Mouse (Mus musculus): Measurements from ENCODE around the gene Bclaf3.
"Not testable (repeated sequence)": the region's sequence is repeated elsewhere in the genome, so short reads cannot be mapped to it uniquely, and the experiment has no call there.

Bclaf3 gene

GRCm38 (mm10) chrX:159526388-159526787 is at the start of gene Bclaf3:
Gene Bclaf3 (plus strand): TSS chrX:159526688.
- no peak for DNase-seq (ENCODE audit: low spot score in 2 of 2)

- peak in 1 of 2 experiments; percentile 8 for DNase-seq (ENCODE audit: low spot score in 2 of 2)
These were observed 48.1 kb upstream of the Bclaf3 start for GRCm38 (mm10) chrX:159478243-159478940.

DNA sequence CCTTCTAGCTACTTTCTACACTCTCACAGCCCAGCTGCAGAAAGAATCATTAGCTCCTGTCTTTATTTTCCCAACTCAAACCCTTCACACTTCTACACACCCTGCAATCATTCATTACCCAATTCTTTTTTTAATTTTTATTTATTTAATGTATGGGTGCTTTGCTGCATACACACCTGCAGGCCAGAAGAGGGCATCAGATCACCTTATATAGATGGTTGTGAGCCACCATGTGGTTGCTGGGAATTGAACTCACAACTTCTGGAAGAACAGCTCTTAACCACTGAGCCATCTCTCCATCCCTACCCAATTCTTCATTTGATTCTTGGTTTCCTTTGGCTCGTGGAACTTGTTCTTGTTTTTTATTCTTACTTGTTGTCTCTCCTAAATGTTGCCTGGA is 42.2 kb upstream of the Bclaf3 start:
- no peak for DNase-seq (ENCODE audit: low spot score in 2 of 2)

- DNase-seq (ENCODE audit: low spot score in 2 of 2) = no peak
These were observed 23.3 kb upstream of the Bclaf3 start for GRCm38 (mm10) chrX:159503181-159503580.

DNA sequence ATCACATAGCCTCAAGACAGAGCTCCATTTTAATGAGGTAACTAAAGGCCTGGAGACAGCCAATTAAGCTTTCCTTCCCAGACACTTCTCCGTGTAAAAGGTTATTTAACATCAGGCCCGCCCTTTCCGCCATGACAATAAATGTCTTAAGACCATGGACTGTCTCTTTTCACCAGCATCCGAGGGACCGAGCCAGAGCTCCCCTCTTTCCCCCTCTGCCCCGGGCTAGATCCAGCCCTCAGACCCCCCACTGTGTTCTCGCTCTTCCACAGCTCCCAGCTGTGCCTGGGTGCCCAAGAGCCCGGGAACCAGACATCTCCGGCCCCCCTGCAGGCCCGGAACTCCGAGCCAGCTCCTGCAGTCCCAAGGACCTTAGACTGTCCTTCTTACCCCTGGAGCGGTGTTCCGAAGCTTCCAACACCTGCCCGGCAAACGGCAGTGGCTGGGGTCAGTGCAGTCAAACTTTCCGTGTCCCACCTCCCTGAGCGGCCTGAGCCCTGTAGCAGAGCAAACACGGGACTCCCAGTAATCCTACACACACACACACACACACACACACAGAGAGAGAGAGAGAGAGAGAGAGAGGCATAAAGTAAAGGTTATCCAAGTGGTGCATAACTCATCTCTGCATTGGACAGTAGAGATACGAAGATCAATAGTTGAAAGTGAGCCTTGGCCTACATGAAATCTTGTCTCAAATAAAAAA is 18.0 kb upstream of the Bclaf3 start:
- DNase-seq (ENCODE audit: low spot score in 2 of 2) = no peak

GRCm38 (mm10) chrX:159509042-159509441 is 17.4 kb upstream of the Bclaf3 start:
- no peak for DNase-seq (ENCODE audit: low spot score in 2 of 2)

GRCm38 (mm10) chrX:159509847-159510715 is 16.4 kb upstream of the Bclaf3 start:
- DNase-seq (ENCODE audit: low spot score in 2 of 2) = no peak

- DNase-seq (ENCODE audit: low spot score in 2 of 2) = no peak
These were observed 15.8 kb upstream of the Bclaf3 start for GRCm38 (mm10) chrX:159510716-159511051.

- no peak for DNase-seq (ENCODE audit: low spot score in 2 of 2)
These were observed 10.9 kb upstream of the Bclaf3 start for GRCm38 (mm10) chrX:159515599-159515998.

- DNase-seq (ENCODE audit: low spot score in 2 of 2) = no peak
These were observed 4.7 kb upstream of the Bclaf3 start for GRCm38 (mm10) chrX:159521780-159522179.

DNA sequence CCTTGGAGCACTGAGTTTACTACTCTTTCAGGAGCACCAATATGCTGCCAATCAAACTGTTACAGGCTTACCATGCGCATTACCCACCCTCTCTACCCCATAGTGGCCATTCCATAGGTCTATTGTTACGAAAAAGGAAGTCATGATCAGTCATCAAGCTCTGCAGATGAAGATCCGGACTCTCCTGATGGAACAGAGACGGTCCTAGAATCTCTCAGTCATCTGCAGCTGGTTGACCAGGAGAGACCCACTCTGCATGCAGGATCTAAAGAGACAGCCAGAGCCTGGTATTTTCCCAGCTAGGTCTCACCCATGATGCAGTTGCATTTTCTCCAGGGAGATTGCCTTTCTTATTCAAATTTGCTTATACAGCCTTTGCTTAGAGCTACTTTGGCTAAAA is 3.8 kb upstream of the Bclaf3 start:
- DNase-seq (ENCODE audit: low spot score in 2 of 2) = no peak

DNA sequence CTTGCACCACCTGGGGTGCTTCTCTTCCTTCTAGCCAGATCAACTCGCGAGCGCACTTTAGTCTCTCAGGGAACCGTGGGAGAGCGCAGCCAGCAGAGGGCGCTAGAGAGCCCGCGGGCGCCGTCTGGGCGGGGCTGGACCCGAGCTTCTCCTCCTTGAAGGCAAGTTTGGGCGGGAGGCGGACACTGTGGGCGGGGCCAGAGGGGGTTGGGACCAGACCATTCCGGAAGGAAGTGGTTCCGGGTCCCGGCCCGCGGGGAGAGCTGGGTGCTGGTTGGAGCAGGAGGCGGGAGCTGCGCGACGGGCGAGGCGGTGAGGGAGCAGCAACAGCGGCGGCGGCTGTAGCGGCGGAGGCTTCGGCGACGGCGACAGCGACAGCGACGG is 5.9 kb downstream of the Bclaf3 start:
- peak; percentile 92 to 95 for DNase-seq (ENCODE audit: low spot score in 2 of 2)

DNA sequence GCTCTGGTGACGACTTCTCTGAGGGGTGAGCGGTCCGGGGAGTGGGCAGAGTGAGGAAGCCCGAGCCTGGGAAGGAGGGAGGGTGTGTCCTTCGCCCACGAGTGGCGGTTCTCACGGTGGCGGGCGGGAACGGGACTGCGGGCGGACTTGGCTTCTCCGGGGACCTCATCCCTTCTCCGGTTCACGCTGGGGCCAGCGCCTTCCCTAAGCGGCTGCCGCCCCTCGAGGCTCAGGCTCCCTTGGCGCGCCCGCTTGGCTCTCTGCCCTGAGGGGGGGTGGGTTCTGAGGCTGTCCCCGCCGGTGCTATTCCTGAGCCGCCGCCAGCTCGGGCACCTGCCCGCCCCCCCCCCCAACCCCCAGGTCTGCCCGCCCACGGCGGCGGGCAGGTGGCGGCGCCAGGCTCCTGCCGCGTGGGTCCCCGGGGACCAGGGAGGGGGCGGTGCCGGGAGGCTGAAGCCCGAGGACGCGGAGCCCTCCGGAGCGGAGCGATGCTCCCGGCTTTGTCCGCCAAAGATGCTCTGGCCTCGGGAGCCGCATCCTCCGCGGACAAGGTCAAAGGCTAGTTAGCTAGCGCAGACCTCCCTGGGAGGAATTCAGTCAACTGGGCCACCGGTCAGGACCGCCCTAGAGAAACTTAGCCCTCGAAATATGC is 6.4 kb downstream of the Bclaf3 start:
- DNase-seq (ENCODE audit: low spot score in 2 of 2) = peak in 1 of 2 experiments; percentile 3

- DNase-seq (ENCODE audit: low spot score in 2 of 2) = no peak
These were observed 15.4 kb downstream of the Bclaf3 start for GRCm38 (mm10) chrX:159541936-159542335.

DNA sequence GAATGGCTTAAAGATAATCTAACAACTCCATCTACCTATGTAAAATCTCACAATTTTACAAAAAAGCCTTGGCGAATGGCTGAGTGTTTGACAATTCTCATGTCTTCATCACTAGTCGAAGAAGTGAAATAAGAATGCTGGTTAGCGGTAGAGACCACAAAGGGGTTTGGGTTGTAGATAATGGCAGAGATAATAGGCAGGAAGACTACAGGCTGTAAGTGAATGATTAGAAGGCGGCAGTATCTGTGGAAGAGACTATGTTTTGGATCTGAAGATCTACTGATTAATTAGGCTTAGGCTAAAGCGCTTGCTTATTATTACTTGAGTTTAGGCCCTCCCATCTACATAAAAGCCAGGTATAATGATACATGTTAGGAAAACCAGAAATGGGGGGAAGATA is 20.6 kb downstream of the Bclaf3 start:
- no peak for DNase-seq (ENCODE audit: low spot score in 2 of 2)

- not testable (repeated sequence) for DNase-seq (ENCODE audit: low spot score in 2 of 2)
These were observed 58.2 kb downstream of the Bclaf3 start for GRCm38 (mm10) chrX:159584738-159585137.

GRCm38 (mm10) chrX:159591633-159592032 is 65.1 kb downstream of the Bclaf3 start:
- no peak for DNase-seq (ENCODE audit: low spot score in 2 of 2)

GRCm38 (mm10) chrX:159597502-159597901 is 71.0 kb downstream of the Bclaf3 start:
- DNase-seq (ENCODE audit: low spot score in 2 of 2) = no peak

DNA sequence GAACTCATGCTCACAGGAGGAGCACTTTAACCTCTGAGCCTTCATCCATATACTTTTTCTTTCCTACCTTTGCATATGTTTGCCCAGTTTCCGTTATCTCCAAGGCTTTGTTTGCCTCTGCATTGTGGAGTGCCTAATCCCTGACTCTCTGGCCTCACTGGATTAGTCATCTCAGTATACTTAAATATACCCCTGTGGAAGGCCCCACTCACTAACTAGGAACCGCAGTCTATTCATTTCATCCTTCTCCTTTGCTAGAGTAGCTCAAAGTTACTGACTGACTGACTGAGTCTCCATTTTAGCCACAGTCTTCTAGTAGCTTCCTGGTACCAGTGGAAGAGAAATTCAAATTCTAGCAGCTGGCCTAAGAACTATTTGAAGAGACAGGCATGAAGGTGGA is 78.3 kb downstream of the Bclaf3 start:
- no peak for DNase-seq (ENCODE audit: low spot score in 2 of 2)

DNA sequence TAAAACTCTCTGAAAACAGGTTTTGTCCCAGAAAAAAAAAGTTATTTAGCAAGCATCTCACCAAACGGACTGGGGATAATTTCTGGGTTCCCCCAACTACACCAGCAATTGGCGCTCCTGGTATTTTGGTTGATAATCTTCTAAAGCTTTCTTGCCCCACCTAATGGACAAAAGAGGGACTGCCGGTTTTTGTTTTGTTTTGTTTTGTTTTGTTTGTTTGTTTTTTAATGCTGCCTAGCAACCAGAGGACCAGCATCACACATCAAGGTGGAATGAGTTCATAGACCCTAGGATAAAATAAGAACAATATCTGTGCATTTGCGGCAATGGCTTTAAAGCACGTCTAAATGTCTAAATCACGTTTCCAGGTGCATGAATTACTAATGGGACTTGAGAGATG is 80.4 kb downstream of the Bclaf3 start:
- DNase-seq (ENCODE audit: low spot score in 2 of 2) = no peak

- DNase-seq (ENCODE audit: low spot score in 2 of 2) = peak in 1 of 2 experiments; percentile 39
These were observed 99.9 kb downstream of the Bclaf3 start for GRCm38 (mm10) chrX:159626208-159626906.

All from frontal cortex, postnatal 36 days (tissue).